Mouse (Mus musculus) T-helper 17 cell (primary cell): Measurements from ENCODE around the gene Rps6ka2.
"Not testable (repeated sequence)": the region's sequence is repeated elsewhere in the genome, so short reads cannot be mapped to it uniquely, and the experiment has no call there.

Experiments used
- in situ Hi-C, 2 experiments: fragments of 300-600 bp; cut with MboI, MseI; formaldehyde crosslinking; loops; 1 replicate in 1 of 2; 2 replicates in 1 of 2; pipeline ENCODE4 v1.15.1; 2025; ENCODE audit warnings: high pct_unique_total_duplicates in 2 of 2

The Rps6ka2 gene

GRCm38 (mm10) chr17:7265705-7266368 is 95.9 kb downstream of the Rps6ka2 start:
- in situ Hi-C loops, result loop anchor here in 1 of 2 experiments (25.0 kb wide), 1 partner anchor 746 kb away; no protein-coding TSS in a partner anchor

GRCm38 (mm10) chr17:7267843-7268242 is 97.9 kb downstream of the Rps6ka2 start:
- in situ Hi-C loops, result loop anchor here in 1 of 2 experiments (25.0 kb wide), 1 partner anchor 744 kb away; no protein-coding TSS in a partner anchor

GRCm38 (mm10) chr17:7269151-7269806 is 99.4 kb downstream of the Rps6ka2 start:
- in situ Hi-C loops, result loop anchor here in 1 of 2 experiments (25.0 kb wide), 1 partner anchor 743 kb away; no protein-coding TSS in a partner anchor

- in situ Hi-C loops, result loop anchor here in 1 of 2 experiments (25.0 kb wide), 1 partner anchor 742 kb away; no protein-coding TSS in a partner anchor
Observed at GRCm38 (mm10) chr17:7270506-7270905, 100.6 kb downstream of the Rps6ka2 start.

- in situ Hi-C loops, result loop anchor here in 1 of 2 experiments (25.0 kb wide), 1 partner anchor 741 kb away; no protein-coding TSS in a partner anchor
Observed at GRCm38 (mm10) chr17:7271522-7272134, 101.7 kb downstream of the Rps6ka2 start.

GRCm38 (mm10) chr17:7273054-7273453 is 103.1 kb downstream of the Rps6ka2 start:
- in situ Hi-C loops, result loop anchor here in 1 of 2 experiments (25.0 kb wide), 1 partner anchor 739 kb away; no protein-coding TSS in a partner anchor

- in situ Hi-C loops, result loop anchor here in 1 of 2 experiments (25.0 kb wide), 1 partner anchor 739 kb away; no protein-coding TSS in a partner anchor
Observed at GRCm38 (mm10) chr17:7273785-7274184, 103.9 kb downstream of the Rps6ka2 start.

- in situ Hi-C loops, result no loop called here
Observed at GRCm38 (mm10) chr17:7278702-7279242, 108.9 kb downstream of the Rps6ka2 start.

GRCm38 (mm10) chr17:7279251-7279650 is 109.3 kb downstream of the Rps6ka2 start:
- in situ Hi-C loops, result no loop called here

GRCm38 (mm10) chr17:7284297-7284910 is 114.5 kb downstream of the Rps6ka2 start:
- in situ Hi-C loops, result no loop called here

- in situ Hi-C loops, result no loop called here
Observed at GRCm38 (mm10) chr17:7285292-7285691, 115.4 kb downstream of the Rps6ka2 start.

- in situ Hi-C loops, result no loop called here
Observed at GRCm38 (mm10) chr17:7286422-7287050, 116.6 kb downstream of the Rps6ka2 start.

- in situ Hi-C loops, result loop anchor here in 1 of 2 experiments (10.0 kb wide), 1 partner anchor 63 kb away; the partner anchor contains the start of gene Ttll2
Observed at GRCm38 (mm10) chr17:7292012-7292684, 122.2 kb downstream of the Rps6ka2 start.

GRCm38 (mm10) chr17:7306278-7307196 is 136.6 kb downstream of the Rps6ka2 start:
- in situ Hi-C loops, result loop anchor here (5.0 to 10.0 kb wide), 3 partner anchors 108 to 518 kb away; partner anchors contain the start of gene Fndc1 (in 2 of the 2)

- in situ Hi-C loops, result loop anchor here in 1 of 2 experiments (5.0 kb wide), 1 partner anchor 116 kb away; no protein-coding TSS in a partner anchor
Observed at GRCm38 (mm10) chr17:7315693-7316382, 145.9 kb downstream of the Rps6ka2 start.

GRCm38 (mm10) chr17:7319789-7320188 is 149.9 kb downstream of the Rps6ka2 start:
- in situ Hi-C loops, result loop anchor here in 1 of 2 experiments (5.0 kb wide), 1 partner anchor 113 kb away; no protein-coding TSS in a partner anchor

- in situ Hi-C loops, result not testable (repeated sequence)
Observed at GRCm38 (mm10) chr17:7324346-7324745, 154.4 kb downstream of the Rps6ka2 start, which contains the start of gene Tcp10a. Tcp10a (plus strand) TSS chr17:7324646.

- in situ Hi-C loops, result not testable (repeated sequence)
Observed at GRCm38 (mm10) chr17:7326415-7326814, 156.5 kb downstream of the Rps6ka2 start.
